Mouse (Mus musculus): Measurements from ENCODE around the gene Tigit. TPM values are rescaled to one million over a fixed set of nuclear protein-coding genes. Genes with fewer than 3 reads are reported as not detected.

Gene Tigit
- polyA plus RNA-seq, 1 experiment from 2014 or later = not detected

- H3K9me3 ChIP-seq (ENCODE audit: control insufficient read depth, low read length) = no peaks in the 10 kb centered on the region
- no peaks in the 10 kb centered on the region for H3K36me3 ChIP-seq (ENCODE audit: control insufficient read depth, insufficient read depth, low read length)
- no peaks in the 10 kb centered on the region for H3K27me3 ChIP-seq (replicated peaks; ENCODE audit: control insufficient read depth, insufficient read depth, low read length)
- no peaks in the 10 kb centered on the region for H3K4me1 ChIP-seq (ENCODE audit: control insufficient read depth, insufficient read depth, low read depth, low read length)
- no peak overlapping the region for H3K4me3 ChIP-seq (ENCODE audit: low read length)
- H3K4me2 ChIP-seq (ENCODE audit: low read length) = no peak overlapping the region
- no peak overlapping the region for H3K9ac ChIP-seq (ENCODE audit: low read depth, low read length)
- H3K27ac ChIP-seq (ENCODE audit: low read depth, low read length) = no peak overlapping the region
- no peak for ATAC-seq
- 81% methylated on average over 2 of the region's 2 CpGs for WGBS
Observed at GRCm38 (mm10) chr16:43687968-43688367, 24.0 kb upstream of the Tigit start.

GRCm38 (mm10) chr16:43674400-43674799 lies 10.5 kb upstream of the Tigit start:
- Histone ChIP-seq H3K4me1 (ENCODE audit: control insufficient read depth, insufficient read depth, low read depth, low read length) (no peaks in the 10 kb centered on the region), H3K4me2 (ENCODE audit: low read length) (no peak overlapping the region), H3K27me3 (replicated peaks; ENCODE audit: control insufficient read depth, insufficient read depth, low read length) (no peaks in the 10 kb centered on the region), H3K9me3 (ENCODE audit: control insufficient read depth, low read length) (peaks cover 3% of the 10 kb centered on the region; the same call in 1 of the 2 replicates), H3K4me3 (ENCODE audit: low read length) (no peak overlapping the region), H3K36me3 (ENCODE audit: control insufficient read depth, insufficient read depth, low read length) (no peaks in the 10 kb centered on the region), H3K27ac (ENCODE audit: low read depth, low read length) (no peak overlapping the region), H3K9ac (ENCODE audit: low read depth, low read length) (no peak overlapping the region)
- 75% methylated on average over 3 of the region's 3 CpGs for WGBS
- no peak for ATAC-seq

GRCm38 (mm10) chr16:43672697-43673096 lies 8.8 kb upstream of the Tigit start:
- ATAC-seq = no peak
- H3K9ac ChIP-seq (ENCODE audit: low read depth, low read length) = no peak overlapping the region
- no peaks in the 10 kb centered on the region for H3K27me3 ChIP-seq (replicated peaks; ENCODE audit: control insufficient read depth, insufficient read depth, low read length)
- H3K27ac ChIP-seq (ENCODE audit: low read depth, low read length) = no peak overlapping the region
- H3K36me3 ChIP-seq (ENCODE audit: control insufficient read depth, insufficient read depth, low read length) = no peaks in the 10 kb centered on the region
- no peaks in the 10 kb centered on the region for H3K4me1 ChIP-seq (ENCODE audit: control insufficient read depth, insufficient read depth, low read depth, low read length)
- no peak overlapping the region for H3K4me2 ChIP-seq (ENCODE audit: low read length)
- peaks cover 3% of the 10 kb centered on the region; the same call in 1 of the 2 replicates for H3K9me3 ChIP-seq (ENCODE audit: control insufficient read depth, low read length)
- no peak overlapping the region for H3K4me3 ChIP-seq (ENCODE audit: low read length)

- H3K4me2 ChIP-seq (ENCODE audit: low read length) = no peak overlapping the region
- no peak overlapping the region for H3K27ac ChIP-seq (ENCODE audit: low read depth, low read length)
- H3K4me1 ChIP-seq (ENCODE audit: control insufficient read depth, insufficient read depth, low read depth, low read length) = no peaks in the 10 kb centered on the region
- WGBS = 100% methylated on average over 1 of the region's 1 CpGs
- peaks cover 3% of the 10 kb centered on the region; the same call in 1 of the 2 replicates for H3K9me3 ChIP-seq (ENCODE audit: control insufficient read depth, low read length)
- no peak for ATAC-seq
- no peak overlapping the region for H3K4me3 ChIP-seq (ENCODE audit: low read length)
- no peaks in the 10 kb centered on the region for H3K36me3 ChIP-seq (ENCODE audit: control insufficient read depth, insufficient read depth, low read length)
- H3K27me3 ChIP-seq (replicated peaks; ENCODE audit: control insufficient read depth, insufficient read depth, low read length) = no peaks in the 10 kb centered on the region
- H3K9ac ChIP-seq (ENCODE audit: low read depth, low read length) = no peak overlapping the region
Observed at GRCm38 (mm10) chr16:43671972-43672371, 8.0 kb upstream of the Tigit start.

GRCm38 (mm10) chr16:43668294-43668693 lies 4.3 kb upstream of the Tigit start:
- WGBS = 99% methylated on average over 3 of the region's 3 CpGs

GRCm38 (mm10) chr16:43664861-43665260 lies 915 bp upstream of the Tigit start:
- no peak overlapping the region for H3K4me3 ChIP-seq (ENCODE audit: low read length)
- ATAC-seq = no peak
- H3K4me2 ChIP-seq (ENCODE audit: low read length) = no peak overlapping the region
- no peaks in the 10 kb centered on the region for H3K9me3 ChIP-seq (ENCODE audit: control insufficient read depth, low read length)
- H3K9ac ChIP-seq (ENCODE audit: low read depth, low read length) = no peak overlapping the region
- no peak overlapping the region for H3K27ac ChIP-seq (ENCODE audit: low read depth, low read length)
- no peaks in the 10 kb centered on the region for H3K36me3 ChIP-seq (ENCODE audit: control insufficient read depth, insufficient read depth, low read length)
- H3K4me1 ChIP-seq (ENCODE audit: control insufficient read depth, insufficient read depth, low read depth, low read length) = no peaks in the 10 kb centered on the region
- H3K27me3 ChIP-seq (replicated peaks; ENCODE audit: control insufficient read depth, insufficient read depth, low read length) = no peaks in the 10 kb centered on the region

More at GRCm38 (mm10) chr16:43668294-43668693, 4.3 kb upstream of the Tigit start:
- H3K9me3 ChIP-seq (ENCODE audit: control insufficient read depth, low read length) = no peaks in the 10 kb centered on the region
- H3K4me3 ChIP-seq (ENCODE audit: low read length) = no peak overlapping the region
- H3K9ac ChIP-seq (ENCODE audit: low read depth, low read length) = no peak overlapping the region
- no peak overlapping the region for H3K4me2 ChIP-seq (ENCODE audit: low read length)
- no peaks in the 10 kb centered on the region for H3K36me3 ChIP-seq (ENCODE audit: control insufficient read depth, insufficient read depth, low read length)
- H3K27me3 ChIP-seq (replicated peaks; ENCODE audit: control insufficient read depth, insufficient read depth, low read length) = no peaks in the 10 kb centered on the region
- no peaks in the 10 kb centered on the region for H3K4me1 ChIP-seq (ENCODE audit: control insufficient read depth, insufficient read depth, low read depth, low read length)
- ATAC-seq = no peak
- no peak overlapping the region for H3K27ac ChIP-seq (ENCODE audit: low read depth, low read length)

- no peak overlapping the region for H3K4me2 ChIP-seq (ENCODE audit: low read length)
- no peaks in the 10 kb centered on the region for H3K4me1 ChIP-seq (ENCODE audit: control insufficient read depth, insufficient read depth, low read depth, low read length)
- H3K4me3 ChIP-seq (ENCODE audit: low read length) = no peak overlapping the region
- H3K27me3 ChIP-seq (replicated peaks; ENCODE audit: control insufficient read depth, insufficient read depth, low read length) = no peaks in the 10 kb centered on the region
- no peak overlapping the region for H3K9ac ChIP-seq (ENCODE audit: low read depth, low read length)
- no peak for ATAC-seq
- H3K36me3 ChIP-seq (ENCODE audit: control insufficient read depth, insufficient read depth, low read length) = no peaks in the 10 kb centered on the region
- WGBS = 88% methylated on average over 10 of the region's 10 CpGs
- H3K9me3 ChIP-seq (ENCODE audit: control insufficient read depth, low read length) = no peaks in the 10 kb centered on the region
- no peak overlapping the region for H3K27ac ChIP-seq (ENCODE audit: low read depth, low read length)
Observed at GRCm38 (mm10) chr16:43662124-43663004, 1.6 kb downstream of the Tigit start.

- Histone ChIP-seq H3K36me3 (ENCODE audit: control insufficient read depth, insufficient read depth, low read length) (no peaks in the 10 kb centered on the region), H3K9me3 (ENCODE audit: control insufficient read depth, low read length) (no peaks in the 10 kb centered on the region), H3K9ac (ENCODE audit: low read depth, low read length) (no peak overlapping the region), H3K4me2 (ENCODE audit: low read length) (no peak overlapping the region), H3K27me3 (replicated peaks; ENCODE audit: control insufficient read depth, insufficient read depth, low read length) (no peaks in the 10 kb centered on the region), H3K4me1 (ENCODE audit: control insufficient read depth, insufficient read depth, low read depth, low read length) (no peaks in the 10 kb centered on the region), H3K4me3 (ENCODE audit: low read length) (no peak overlapping the region), H3K27ac (ENCODE audit: low read depth, low read length) (no peak overlapping the region)
- ATAC-seq = no peak
- WGBS = 93% methylated on average over 5 of the region's 5 CpGs
Observed at GRCm38 (mm10) chr16:43661576-43661975, 2.4 kb downstream of the Tigit start.

- no peak for ATAC-seq
- Histone ChIP-seq H3K9ac (ENCODE audit: low read depth, low read length) (no peak overlapping the region), H3K36me3 (ENCODE audit: control insufficient read depth, insufficient read depth, low read length) (no peaks in the 10 kb centered on the region), H3K9me3 (ENCODE audit: control insufficient read depth, low read length) (no peaks in the 10 kb centered on the region), H3K4me1 (ENCODE audit: control insufficient read depth, insufficient read depth, low read depth, low read length) (no peaks in the 10 kb centered on the region), H3K4me2 (ENCODE audit: low read length) (no peak overlapping the region), H3K27ac (ENCODE audit: low read depth, low read length) (no peak overlapping the region), H3K4me3 (ENCODE audit: low read length) (no peak overlapping the region), H3K27me3 (replicated peaks; ENCODE audit: control insufficient read depth, insufficient read depth, low read length) (no peaks in the 10 kb centered on the region)
- 89% methylated on average over 6 of the region's 6 CpGs for WGBS
Observed at GRCm38 (mm10) chr16:43655183-43655787, 8.7 kb downstream of the Tigit start.
